Mouse (Mus musculus) right cerebral cortex, adult 18-20 months (tissue): ENCODE data around the gene Brms1l.
"Not testable (repeated sequence)": the region's sequence is repeated elsewhere in the genome, so short reads cannot be mapped to it uniquely, and the experiment has no call there.

Experiments
- DNase-seq: peaks from one replicate; pipeline ENCODE4 v3.0.0; 2022; ENCODE audit warnings: mixed read lengths

The Brms1l gene

DNA sequence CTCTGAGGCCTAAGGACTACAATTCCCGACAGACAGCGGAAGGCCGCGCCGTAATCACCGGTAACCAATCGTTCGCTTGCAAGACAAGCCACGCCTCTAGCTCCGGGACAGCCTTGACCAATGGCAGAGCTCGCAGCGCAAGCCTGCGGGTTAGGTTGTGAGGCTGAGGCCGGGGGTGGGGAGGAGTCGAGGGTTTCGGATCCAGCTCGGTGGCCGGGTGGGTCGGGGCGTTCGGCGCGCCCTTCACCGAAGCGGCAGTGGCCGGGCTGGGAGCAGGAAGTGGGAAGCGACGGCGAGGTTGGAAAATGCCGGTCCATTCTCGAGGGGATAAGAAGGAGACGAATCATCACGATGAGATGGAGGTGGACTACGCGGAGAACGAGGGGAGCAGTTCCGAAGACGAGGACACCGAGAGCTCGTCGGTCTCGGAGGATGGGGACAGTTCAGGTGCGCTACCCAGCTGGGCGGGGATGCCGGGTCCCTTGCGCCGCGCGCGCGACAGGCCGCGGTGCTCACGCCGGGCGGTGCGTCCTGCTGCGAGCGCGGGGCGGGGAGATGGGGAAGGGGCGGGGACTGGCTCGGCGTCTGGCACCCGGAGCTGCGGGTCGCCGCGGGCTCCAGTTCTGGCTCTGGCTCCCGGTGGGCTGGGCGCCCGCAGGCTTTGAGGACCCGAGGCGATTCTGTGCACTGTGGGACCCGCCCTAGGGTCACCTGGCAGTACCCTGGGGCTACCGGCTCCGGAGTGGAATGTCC lies at the start of gene Brms1l:
Gene Brms1l, plus strand, starts transcription at position 126 of the 753 bp plus-strand sequence.
- DNase-seq, result peak; percentile 98

DNA sequence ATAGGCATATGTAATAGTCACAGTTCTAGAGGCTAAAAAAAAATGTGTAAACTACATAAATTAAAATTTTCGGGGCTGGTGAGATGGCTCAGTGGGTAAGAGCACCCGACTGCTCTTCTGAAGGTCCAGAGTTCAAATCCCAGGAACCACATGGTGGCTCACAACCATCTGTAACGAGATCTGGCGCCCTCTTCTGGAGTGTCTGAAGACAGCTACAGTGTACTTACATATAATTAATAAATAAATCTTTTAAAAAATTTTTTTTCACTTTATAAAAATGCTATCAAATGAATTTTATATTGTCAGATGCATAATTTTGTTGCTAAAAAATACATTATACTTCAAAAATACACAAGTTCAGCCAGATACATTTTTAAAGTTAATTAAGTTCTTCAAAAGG lies 41.6 kb upstream of the Brms1l start:
- not testable (repeated sequence) for DNase-seq

DNA sequence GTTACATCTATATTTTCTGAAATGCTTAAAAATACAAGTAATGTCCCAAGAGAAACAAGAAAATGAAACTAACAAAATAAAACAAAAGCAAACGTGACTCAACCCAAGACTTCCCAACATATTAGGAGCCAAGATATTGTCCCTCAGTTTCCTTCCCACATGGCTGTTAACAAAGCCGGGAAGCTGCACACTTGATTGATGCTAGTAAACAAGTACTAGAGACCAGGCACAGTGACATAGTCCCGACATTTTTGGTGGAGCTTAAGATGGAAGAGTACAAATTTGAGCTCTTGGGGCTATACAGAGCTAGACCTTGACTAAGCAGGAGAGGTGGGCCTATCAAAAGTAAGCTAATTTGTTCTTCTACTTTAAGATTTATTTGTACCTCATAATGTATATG lies 39.0 kb upstream of the Brms1l start:
- no peak for DNase-seq

DNA sequence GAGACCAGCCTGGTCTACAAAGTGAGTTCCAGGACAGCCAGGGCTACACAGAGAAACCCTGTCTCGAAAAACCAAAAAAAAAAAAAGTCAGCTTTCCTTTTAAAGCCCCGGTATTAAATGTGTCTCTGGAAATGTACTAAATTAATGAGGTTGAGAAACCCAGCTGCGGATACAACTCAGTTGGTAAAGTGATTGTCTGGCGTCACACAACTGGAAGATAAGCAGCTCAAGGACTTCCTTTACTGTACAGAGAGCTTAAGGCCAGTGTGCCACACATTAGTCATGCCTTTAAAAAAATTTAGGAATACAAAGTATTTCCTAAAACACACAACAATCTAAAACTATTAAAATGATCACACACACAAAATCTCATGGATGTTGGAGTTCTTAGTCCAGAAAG lies 37.4 kb upstream of the Brms1l start:
- no peak for DNase-seq

DNA sequence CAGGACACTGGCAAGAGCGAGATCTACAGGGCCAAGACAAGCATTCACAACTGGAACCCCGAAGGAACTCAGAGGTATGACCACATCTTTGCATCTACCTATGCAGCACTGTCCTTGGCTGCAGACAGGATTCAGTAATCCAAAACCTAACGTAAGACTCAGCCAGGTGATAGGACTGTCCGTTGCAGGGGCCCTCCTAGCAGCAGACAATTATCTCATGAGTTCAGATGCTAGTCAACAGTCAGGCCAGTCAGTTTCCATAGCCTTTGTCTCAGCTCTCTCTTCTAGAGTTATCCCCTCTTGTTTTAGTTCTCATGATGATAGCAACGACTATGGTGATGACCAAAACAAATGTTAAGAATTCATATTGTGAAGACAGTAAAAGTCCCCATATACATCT lies 36.0 kb upstream of the Brms1l start:
- no peak for DNase-seq

DNA sequence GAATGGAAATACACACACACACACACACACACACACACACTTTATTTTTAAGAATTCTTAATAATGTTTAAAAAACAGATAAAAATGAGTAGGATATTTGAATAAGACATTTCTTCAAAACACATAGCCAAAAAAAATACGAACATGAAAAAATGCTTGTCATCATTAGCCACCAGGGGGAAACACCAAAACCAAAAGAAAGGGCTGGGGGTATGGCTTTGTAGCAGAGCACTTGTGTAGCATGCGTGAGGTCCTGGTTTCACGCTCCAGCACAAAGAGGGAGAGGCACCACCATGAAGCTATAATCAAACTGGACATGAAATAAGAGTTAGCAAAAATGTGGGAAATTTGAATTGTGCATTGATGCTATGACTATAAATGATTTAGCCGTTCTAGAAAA lies 35.0 kb upstream of the Brms1l start:
- DNase-seq, result no peak

DNA sequence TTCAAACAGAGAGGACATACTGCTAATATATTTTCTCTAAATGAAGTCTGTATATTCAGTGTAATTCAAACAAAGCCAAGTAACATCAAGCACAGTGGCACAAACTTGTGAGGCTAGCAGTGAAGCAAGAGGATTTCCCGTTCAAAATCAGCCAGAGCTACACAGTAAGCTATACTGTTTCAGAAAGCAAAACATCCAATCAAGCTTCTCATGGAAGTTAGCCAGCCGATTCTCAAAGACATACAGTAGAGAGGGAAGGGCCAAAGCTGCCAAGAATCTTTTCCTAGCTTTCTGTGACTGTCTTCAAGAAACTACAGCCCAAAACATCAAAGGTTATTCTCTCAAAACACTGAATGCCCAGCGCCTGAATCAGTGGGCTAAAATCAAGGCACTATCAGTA lies 31.1 kb upstream of the Brms1l start:
- no peak for DNase-seq

DNA sequence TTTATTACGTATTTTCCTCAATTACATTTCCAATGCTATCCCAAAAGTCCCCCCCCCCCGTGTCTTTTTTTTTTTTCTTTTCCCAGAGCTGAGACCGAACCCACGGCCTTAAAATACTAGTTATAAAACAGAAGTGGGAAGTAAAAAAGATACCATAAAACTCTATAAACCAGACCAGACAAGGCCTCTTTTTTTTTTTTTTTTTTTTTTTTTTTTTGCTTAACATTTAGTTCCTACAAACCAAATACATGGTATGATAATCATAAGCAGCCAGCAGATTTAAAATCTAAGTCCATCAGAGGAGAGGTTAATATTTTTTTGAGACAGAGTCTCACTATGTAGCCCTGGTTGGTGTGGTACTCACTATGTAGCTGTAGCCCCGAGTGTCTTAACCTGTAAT lies 19.6 kb upstream of the Brms1l start:
- DNase-seq, result no peak

DNA sequence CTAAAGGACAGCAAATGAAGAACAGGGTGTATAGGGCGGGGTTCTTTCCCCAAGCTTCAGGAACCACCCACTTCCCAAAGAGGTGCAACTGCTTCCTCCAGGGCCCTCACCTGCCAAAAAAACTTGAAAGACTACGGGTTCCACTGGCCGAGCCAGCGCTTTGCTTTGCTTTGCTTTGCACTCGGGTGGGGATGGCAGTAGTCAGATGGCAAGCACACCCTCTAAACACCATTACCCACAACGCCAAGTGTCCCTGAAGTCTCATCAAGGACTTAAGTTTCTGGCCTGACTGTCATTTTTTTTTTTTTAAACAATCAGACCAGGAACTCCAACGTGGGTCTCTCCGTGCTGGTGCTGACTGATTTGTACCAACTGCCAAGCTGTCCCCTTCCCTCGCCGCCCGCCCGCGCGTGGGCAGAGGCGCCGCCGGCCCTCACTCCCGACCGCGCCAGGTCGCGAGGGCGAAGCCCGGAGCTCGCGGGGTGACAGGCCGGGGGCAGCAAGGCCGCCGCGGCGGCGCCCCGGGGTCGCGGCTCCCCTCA lies 15.9 kb upstream of the Brms1l start:
- peak; percentile 53 for DNase-seq

DNA sequence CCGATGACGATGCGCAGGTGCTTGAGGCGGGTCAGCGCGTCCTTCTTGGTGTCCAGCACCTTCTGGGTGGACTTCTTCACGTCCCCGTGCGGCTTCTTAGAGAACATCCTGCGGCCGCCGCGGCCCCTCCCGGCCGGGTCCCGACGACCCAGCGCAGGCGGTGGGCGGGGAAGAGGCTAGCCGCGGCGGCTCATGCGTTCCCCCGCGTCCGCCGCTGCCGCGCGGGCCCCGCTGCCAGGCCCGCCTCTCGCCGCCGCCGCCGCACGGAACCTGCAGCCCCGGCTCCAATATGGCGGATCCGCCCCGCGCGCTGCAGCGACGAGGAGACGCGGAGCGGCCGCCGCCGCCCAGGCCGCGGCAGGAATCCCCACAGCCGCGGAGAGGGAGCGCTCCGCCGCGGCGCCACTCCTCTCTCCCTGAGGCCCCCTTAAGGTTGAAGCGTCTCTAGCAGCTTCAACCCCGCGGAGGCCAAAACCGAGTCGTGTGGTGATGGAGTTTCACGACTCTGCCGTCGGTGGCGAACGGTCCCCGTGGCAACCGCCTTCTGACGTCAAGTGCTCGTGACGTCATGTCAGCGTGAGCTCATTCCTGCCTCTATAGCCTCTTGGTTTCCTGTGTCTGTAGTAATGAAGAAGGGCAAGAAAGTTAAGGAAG lies 15.3 kb upstream of the Brms1l start, which contains the start of gene Ralgapa1:
Gene Ralgapa1, minus strand, starts transcription at position 507 of the 654 bp plus-strand sequence.
- DNase-seq, result peak; percentile 88

DNA sequence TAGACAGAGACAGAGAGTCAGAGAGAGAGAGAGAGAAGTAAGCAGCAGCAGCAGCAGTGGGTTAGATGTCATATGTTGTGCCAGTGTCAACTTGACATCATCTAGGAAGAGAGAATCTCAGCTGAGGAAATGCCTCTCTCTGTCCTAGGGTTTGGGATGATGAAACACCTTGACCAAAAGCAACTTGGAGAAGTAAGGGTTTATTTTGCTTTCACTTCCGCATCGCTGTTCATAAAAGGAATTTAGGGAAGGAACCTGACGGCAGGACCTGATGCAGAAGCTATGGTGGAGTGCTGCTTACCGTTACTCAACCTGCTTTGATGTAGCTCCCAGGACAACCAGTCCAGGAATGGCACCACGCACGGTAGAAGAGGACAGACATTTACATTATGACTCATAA lies 12.1 kb upstream of the Brms1l start:
- DNase-seq, result no peak

DNA sequence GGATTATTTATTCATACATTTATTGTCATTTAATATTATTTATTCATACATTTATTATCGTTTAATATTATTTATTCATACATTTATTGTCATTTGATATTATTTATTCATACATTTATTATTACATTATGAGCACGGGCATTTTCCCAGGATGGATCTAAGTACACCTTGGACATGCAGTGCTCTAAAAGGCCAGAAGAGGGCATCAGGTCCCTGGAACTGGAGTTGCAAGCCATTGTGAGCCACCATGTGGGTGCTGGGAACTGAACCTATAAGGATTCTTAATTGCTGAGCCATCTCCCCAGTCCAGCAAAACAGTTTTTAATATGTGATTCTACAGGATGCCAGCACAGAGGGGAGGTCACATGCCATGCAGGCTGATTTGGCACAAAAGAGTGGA lies 10.6 kb upstream of the Brms1l start:
- no peak for DNase-seq

DNA sequence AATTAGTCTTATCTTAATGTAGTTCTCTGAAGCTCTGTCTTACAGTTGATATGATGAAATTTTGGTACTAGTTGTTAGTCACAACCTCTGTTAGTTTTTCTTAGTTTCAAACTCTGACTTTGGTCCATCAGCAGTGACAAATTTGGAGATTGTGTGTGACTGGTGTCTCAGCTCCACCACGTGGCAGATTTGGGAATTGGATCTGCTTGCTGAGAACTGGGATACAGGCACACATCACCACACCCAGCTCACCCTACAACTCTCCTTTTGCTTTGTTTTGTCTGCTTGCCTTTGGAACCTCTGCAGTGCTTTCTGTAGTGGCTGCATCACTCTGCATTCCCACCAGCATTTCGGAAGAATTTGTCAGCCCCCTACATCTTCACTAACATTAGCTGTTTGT lies 5.0 kb upstream of the Brms1l start:
- DNase-seq, result peak; percentile 77

DNA sequence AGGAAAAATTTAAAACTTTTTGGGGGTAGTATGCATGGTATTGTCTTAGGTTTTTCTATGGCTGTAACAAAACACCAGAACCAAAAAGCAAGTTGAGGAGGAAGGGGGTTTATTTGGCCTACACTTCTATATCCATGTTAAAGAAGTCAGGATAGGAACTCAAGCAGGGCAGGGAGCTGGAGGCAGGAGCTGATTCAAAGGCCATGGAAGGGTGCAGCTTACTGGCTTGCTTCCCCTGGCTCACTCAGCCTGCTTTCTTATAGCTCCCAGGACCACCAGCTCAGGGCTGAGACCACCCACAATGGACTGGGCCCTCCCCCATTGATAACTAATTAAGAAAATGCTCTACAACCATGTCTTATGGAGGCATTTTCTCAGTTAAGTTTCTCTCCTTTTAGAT lies 3.2 kb upstream of the Brms1l start:
- no peak for DNase-seq

DNA sequence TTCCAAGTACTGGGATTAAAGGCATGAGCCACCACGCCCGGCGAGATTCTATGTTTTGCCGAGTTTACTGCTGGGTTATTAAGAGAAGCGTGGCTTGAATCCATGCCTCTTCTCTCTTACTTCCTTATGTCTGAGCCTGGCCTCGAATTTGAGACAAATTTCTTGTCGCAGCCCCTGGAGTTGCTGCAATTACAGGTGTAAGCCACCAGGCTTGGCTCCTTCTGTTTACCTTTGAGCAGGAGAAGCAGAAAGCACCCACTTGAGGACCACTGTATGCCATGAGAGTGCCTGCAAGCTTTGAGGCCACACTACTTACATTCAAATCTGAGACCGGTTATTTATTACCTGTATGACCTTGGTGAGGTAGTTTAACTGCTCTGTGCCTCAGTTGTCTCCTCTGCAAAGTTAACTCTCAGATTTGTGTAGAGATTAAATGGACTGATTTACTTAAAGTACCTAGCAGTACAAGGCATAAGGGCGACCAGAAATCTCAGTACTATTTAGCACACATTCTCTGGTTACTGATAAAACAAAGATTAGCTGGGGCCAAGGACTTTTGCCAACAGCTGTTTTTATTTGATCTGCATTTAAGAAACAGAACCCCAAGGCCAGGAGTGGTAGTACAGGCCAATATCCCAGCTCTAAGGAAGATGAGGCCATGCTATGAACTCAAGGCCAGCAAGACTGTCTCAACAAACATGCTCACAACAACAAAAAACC lies 2.1 kb upstream of the Brms1l start:
- no peak for DNase-seq

DNA sequence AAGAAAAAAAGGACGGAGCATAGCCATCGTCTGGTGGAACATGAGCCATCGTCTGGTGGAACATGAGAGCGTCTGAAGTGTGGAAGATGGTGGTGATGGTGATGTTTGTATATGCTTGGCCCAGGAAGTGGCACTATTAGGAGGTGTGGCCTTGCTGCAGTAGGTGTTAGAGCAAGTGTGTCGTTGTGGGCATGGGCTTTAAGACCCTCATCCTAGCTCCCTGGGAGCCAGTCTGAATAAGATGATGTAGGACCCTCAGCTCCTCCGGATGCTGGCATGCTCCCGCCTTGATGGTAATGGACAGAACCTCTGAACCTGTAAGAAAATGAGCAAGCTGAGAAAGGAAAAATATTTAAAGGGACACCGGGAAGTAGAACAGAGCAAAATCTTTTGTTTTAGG lies 1.2 kb upstream of the Brms1l start:
- no peak for DNase-seq

DNA sequence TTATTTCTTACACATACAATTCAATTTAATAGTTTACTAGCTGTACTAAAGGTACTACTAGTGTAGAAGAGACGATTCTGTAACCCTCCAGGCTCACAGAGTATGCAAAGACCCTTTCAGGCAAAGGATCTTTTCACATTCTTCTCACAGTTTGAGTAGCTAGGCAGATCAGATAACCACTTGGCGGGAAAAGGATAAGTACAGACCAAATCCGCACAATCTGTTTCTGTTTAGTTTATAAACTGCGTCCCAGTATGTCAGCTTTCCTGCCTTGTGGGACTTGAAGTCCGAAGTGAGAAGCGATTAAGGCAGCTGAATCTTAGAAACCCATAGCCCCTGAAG lies 296 bp upstream of the Brms1l start:
- no peak for DNase-seq

DNA sequence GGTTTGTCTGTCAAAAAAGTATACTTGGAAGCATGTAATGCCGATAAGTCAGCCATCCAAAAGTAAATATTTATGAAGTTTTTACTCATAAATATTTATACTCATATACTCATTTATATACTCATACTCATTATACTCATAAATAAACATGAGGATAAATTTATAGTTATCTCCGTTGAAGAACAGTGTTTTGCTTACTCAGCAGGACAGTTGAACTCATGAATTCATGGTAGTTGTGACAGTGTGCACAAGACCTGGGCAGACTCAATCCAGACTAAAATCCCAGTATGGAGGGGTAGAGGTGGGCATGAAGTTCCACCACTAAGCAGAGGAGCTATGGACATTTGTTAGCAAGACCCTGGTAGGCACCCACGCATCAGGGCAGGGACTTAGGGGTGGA lies 1.4 kb downstream of the Brms1l start:
- no peak for DNase-seq

DNA sequence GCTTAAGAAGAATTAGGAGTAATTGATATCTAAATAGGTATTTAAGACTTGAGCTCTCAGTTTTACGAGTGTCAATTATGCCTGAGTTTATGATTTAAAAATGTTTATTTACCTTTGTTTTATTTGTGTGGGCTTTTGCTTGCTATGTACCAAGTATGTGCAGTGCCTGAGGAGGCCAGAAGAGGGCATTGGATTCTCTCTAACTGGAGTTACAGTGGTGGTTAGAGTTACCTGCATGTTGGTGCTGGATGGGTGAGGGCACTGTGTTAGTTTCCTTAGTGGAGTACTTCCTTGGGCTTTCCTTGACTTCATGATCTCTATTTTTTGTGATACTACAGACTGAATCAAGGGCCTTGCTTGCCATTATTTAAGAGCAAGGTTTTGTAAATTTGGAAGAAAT lies 10.6 kb downstream of the Brms1l start:
- DNase-seq, result no peak

DNA sequence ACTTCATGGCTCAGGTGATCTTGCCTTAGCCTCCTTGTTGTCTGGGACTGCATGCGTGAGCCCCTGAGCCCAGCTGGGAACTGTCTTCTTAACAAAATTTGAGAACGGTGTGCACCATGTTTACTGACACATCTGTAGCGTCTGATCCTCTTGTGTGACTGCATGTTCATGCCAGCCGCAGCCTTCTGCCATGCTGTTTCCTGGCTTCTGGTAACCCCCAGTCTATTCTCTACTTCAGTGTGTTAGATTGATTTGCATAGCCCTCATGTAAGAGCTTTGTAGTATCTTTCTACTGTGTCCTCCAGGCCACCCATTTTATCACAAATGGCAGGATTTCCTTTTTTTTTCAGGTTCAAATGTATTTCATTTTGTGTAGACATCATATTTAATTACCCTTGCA lies 11.7 kb downstream of the Brms1l start:
- no peak for DNase-seq

DNA sequence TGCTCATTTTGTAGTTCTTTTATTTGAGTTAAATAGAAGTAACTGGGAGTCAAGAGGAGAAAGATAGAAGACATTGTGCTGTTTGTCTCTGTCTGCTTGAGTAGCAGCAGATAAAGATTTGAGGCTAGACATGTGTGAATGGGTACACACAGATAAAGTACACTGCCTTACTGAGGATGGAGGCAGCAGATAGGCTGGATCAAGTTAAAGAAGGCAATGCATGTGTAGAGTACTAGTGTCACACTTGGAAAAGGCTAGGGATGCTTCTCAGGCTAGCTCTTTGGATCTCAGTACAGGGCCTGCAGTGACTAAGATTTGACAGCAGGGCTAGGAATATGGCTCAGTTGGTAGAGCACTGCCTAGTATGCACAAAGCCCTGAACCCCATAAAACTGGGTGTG lies 14.5 kb downstream of the Brms1l start:
- DNase-seq, result no peak

DNA sequence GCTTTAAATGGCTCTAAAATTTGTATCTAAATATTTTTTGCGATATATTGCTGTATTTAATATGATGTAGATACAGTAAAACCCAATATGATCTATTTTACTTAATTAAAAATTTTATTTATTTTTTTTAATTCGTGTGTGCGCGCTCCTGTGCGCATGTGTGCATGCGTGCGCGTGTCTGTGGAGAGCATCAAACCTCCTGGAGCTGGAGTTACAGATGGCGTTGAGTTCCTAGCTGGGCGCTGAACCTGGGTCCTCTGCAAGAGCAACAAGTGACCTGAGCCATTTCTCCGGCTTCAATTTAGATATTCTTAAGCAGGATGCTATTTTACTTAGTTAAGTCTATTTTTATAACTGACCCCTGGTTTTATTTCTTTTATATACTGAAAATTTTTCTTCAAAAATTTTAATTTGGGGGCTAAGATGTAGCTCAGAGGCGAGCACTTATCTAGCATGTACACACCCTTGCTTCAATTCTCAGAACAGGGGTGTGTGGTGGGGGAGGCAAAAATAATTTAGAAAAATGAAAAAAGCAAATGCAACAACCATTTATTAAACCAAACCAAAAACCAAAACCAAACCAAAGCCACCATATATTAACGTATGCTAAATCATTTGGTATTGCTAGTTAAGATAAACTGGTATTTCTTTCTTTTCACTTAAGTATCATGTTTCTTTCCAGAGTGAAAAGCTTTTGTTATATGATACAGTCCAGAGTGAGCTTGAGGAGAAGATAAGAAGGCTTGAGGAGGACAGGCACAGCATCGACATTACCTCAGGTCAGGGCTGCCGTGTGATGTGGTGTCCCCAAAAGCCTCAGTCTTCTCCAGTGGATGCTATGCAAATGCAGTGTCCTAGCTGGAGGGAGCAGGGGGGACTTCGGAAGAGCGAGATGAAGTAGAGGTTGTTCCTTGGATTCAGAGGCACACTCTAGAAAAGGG lies 23.6 kb downstream of the Brms1l start:
- DNase-seq, result no peak

DNA sequence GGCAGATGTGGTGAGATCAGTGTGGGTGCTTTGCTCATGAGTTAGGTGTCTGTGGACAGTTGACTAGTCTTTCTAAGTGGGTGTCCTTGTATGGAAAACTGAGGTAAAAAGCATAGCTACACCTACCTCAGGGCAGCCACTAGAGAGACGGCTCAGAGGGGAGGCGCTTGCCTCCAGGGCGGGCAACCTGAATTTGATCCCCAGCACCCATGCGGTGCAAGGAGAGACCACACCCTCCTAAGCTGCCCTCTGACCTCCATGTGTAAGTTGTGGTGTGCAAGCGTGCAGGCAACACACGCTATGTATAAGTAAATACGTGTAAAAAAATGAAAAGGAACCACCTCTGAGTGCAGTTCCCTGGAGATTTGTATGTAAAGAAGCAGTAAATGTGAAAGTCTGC lies 24.5 kb downstream of the Brms1l start:
- DNase-seq, result no peak
